Mouse (Mus musculus) urinary bladder, adult 18-20 months (tissue): ENCODE measurements at regions not wholly inside any gene's neighbourhood (a gene's known extent, or its start where the extent isn't known, plus 50 kb on each side); places are given as distances from the start of the nearest gene placed in this dataset.

Source experiments
- DNase-seq, 2 experiments: peaks; one replicate each; pipeline ENCODE4 v3.0.0; 2022; ENCODE audit warnings: low spot score in 2 of 2, mixed read lengths in 2 of 2

GRCm38 (mm10) chr7:129771876-129772275 lies 180.2 kb downstream of the Wdr11 start:
- no peak for DNase-seq

- no peak for DNase-seq
These were observed 181.1 kb downstream of the Wdr11 start for GRCm38 (mm10) chr7:129772540-129773331.

GRCm38 (mm10) chr7:129774261-129774861 lies 182.7 kb downstream of the Wdr11 start:
- DNase-seq, result no peak

- no peak for DNase-seq
These were observed 183.5 kb downstream of the Wdr11 start for GRCm38 (mm10) chr7:129775189-129775588.

GRCm38 (mm10) chr7:129778842-129779421 lies 187.3 kb downstream of the Wdr11 start:
- no peak for DNase-seq

- DNase-seq, result no peak
These were observed 188.3 kb downstream of the Wdr11 start for GRCm38 (mm10) chr7:129779939-129780338.

- no peak for DNase-seq
These were observed 190.1 kb downstream of the Wdr11 start for GRCm38 (mm10) chr7:129781756-129782155.

GRCm38 (mm10) chr7:129784966-129785365 lies 193.3 kb downstream of the Wdr11 start:
- no peak for DNase-seq

- DNase-seq, result no peak
These were observed 195.3 kb downstream of the Wdr11 start for GRCm38 (mm10) chr7:129787011-129787410.

- no peak for DNase-seq
These were observed 196.1 kb downstream of the Wdr11 start for GRCm38 (mm10) chr7:129787736-129788135.

- no peak for DNase-seq
These were observed 197.8 kb downstream of the Wdr11 start for GRCm38 (mm10) chr7:129789461-129789860.

- no peak for DNase-seq
These were observed 199.2 kb downstream of the Wdr11 start for GRCm38 (mm10) chr7:129790590-129791449.

- DNase-seq, result no peak
These were observed 199.8 kb downstream of the Wdr11 start for GRCm38 (mm10) chr7:129791450-129791820.

- DNase-seq, result no peak
These were observed 202.1 kb downstream of the Wdr11 start for GRCm38 (mm10) chr7:129793733-129794132.

- no peak for DNase-seq
These were observed 202.6 kb downstream of the Wdr11 start for GRCm38 (mm10) chr7:129794276-129794675.

GRCm38 (mm10) chr7:129798525-129798924 lies 206.9 kb downstream of the Wdr11 start:
- no peak for DNase-seq

- no peak for DNase-seq
These were observed 208.8 kb downstream of the Wdr11 start for GRCm38 (mm10) chr7:129800461-129800867.

- no peak for DNase-seq
These were observed 209.8 kb downstream of the Wdr11 start for GRCm38 (mm10) chr7:129801431-129801847.

GRCm38 (mm10) chr7:129802168-129802567 lies 210.5 kb downstream of the Wdr11 start:
- no peak for DNase-seq

- no peak for DNase-seq
These were observed 213.7 kb downstream of the Wdr11 start for GRCm38 (mm10) chr7:129805340-129805739.

- DNase-seq, result no peak
These were observed 218.5 kb downstream of the Wdr11 start for GRCm38 (mm10) chr7:129810141-129810540.

GRCm38 (mm10) chr7:129810565-129810964 lies 218.9 kb downstream of the Wdr11 start:
- DNase-seq, result no peak
